Mouse (Mus musculus) cerebellum, adult 2 months (tissue): ENCODE results near the gene Plekhn1.

Experiments
- CTCF ChIP-seq: fragments of 200-500 bp; IDR thresholded peaks from 2 replicates; pipeline ENCODE4 v1.5.1; 2011; ENCODE audit warnings: low read depth, mild to moderate bottlenecking, control low read depth, low read length, moderate library complexity, borderline replicate concordance; ENCODE audit not compliant: insufficient read depth
- POLR2A ChIP-seq: fragments of 200-500 bp; IDR thresholded peaks from 2 replicates; pipeline ENCODE4 v1.6.1; 2011; ENCODE audit warnings: low read length, control low read depth, borderline replicate concordance; ENCODE audit not compliant: insufficient read depth

- TF ChIP-seq CTCF (no peak), POLR2A (no peak)
These were observed 49.2 kb downstream of the Plekhn1 start for GRCm38 (mm10) chr4:156185456-156185949.
